Mouse (Mus musculus): ENCODE data around the gene Cdk20.

GRCm38 (mm10) chr13:64399906-64400305 lies 32.2 kb upstream of the Cdk20 start:
- TF ChIP-seq GATA1 (IDR thresholded peaks at IDR 0.05; ENCODE audit: borderline replicate concordance, low read length) (no peak), FLI1 (IDR thresholded peaks at IDR 0.05; ENCODE audit: low read length) (no peak)
